Mouse (Mus musculus): ENCODE measurements around the gene Smcp. TPM values are rescaled to one million over a fixed set of nuclear protein-coding genes. Genes with fewer than 3 reads are reported as not detected.

Smcp gene
- polyA plus RNA-seq, 1 experiment, result not detected

GRCm38 (mm10) chr3:92568752-92569151 lies 20.0 kb downstream of the Smcp start:
- Histone ChIP-seq H3K4me1 (ENCODE audit: control insufficient read depth, insufficient read depth, low read length) (no peaks in the 10 kb centered on the region), H3K4me3 (ENCODE audit: insufficient read depth, low read depth, low read length) (no peak overlapping the region), H3K27ac (ENCODE audit: insufficient read depth, low read depth, low read length) (no peak overlapping the region)
- 96% methylated on average over 2 of the region's 2 CpGs for WGBS
- no peak for TF ChIP-seq CTCF (IDR thresholded peaks at IDR 0.05; ENCODE audit: insufficient read depth, low read depth, low read length)
- TF ChIP-seq POLR2A (IDR thresholded peaks at IDR 0.05; ENCODE audit: insufficient read depth, low read depth, low read length), result no peak

DNA sequence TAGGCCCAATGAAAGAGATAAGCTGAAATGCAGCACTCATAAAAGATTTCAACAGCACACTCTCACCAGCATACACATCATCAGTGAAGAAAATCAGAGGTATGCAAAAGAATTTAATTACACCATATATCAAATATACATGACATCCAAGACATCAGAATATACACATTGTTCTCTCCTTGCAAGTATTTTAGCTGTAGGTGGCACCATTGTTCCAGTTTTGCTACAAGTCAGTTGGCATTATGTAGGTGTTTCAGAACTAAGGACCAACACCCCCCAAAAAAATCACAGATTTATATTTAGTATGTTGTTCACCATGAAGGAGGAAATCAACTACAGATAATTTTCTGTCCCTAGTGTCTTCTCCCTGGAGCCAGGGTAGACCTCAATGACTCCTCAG lies 23.4 kb downstream of the Smcp start:
- Histone ChIP-seq H3K4me3 (ENCODE audit: insufficient read depth, low read depth, low read length) (no peak overlapping the region), H3K4me1 (ENCODE audit: control insufficient read depth, insufficient read depth, low read length) (no peaks in the 10 kb centered on the region), H3K27ac (ENCODE audit: insufficient read depth, low read depth, low read length) (no peak overlapping the region)
- TF ChIP-seq POLR2A (IDR thresholded peaks at IDR 0.05; ENCODE audit: insufficient read depth, low read depth, low read length), result no peak

DNA sequence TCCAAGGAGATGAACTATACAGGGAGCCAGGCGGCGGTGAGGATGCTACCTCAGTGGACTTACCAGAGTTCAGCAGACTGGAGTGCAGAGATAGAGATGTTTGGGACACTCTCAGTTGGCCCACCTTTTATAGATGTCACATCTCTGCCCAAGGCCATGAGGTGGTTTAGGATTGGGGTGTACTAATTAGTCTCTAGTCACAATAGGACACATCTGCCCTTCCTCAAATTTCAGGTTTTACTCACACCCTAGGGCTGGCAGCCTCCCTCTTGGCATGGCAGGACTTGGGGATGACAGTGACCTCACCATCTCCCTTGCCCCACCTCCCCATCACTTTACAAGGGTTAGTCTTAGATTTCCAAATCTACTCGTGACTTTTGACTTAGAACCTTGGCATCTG lies 54.4 kb downstream of the Smcp start, which contains the start of gene 2310046K23Rik:
Gene 2310046K23Rik (minus strand): TSS at position 101 of the 400 bp plus-strand sequence.
- no peak for TF ChIP-seq CTCF (IDR thresholded peaks at IDR 0.05; ENCODE audit: insufficient read depth, low read depth, low read length)
- no peak for TF ChIP-seq POLR2A (IDR thresholded peaks at IDR 0.05; ENCODE audit: insufficient read depth, low read depth, low read length)
- H3K27ac ChIP-seq (ENCODE audit: insufficient read depth, low read depth, low read length), result no peak within 1 kb of the TSS
- H3K4me1 ChIP-seq (ENCODE audit: control insufficient read depth, insufficient read depth, low read length), result no peaks in the 10 kb centered on the region
- no peak within 1 kb of the TSS for H3K4me3 ChIP-seq (ENCODE audit: insufficient read depth, low read depth, low read length)
- whole genome bisulfite sequencing, result 90% methylated on average over 3 of the region's 3 CpGs

Other genes with a start within 250 kb of the Smcp start
- not detected in 2 replicates for gene Sprr2d, start 249.9 kb downstream of the Smcp start, polyA plus RNA-seq (2012; ENCODE audit: insufficient read depth, insufficient read length, low replicate concordance, missing spikeins)
- not detected in 2 replicates for gene Sprr2e, start 236.9 kb downstream of the Smcp start, polyA plus RNA-seq (2012; ENCODE audit: insufficient read depth, insufficient read length, low replicate concordance, missing spikeins)
- not detected in 2 replicates for gene Sprr2f, start 223.8 kb downstream of the Smcp start, polyA plus RNA-seq (2012; ENCODE audit: insufficient read depth, insufficient read length, low replicate concordance, missing spikeins)
- not detected in 2 replicates for gene Sprr2h, start 203.3 kb downstream of the Smcp start, polyA plus RNA-seq (2012; ENCODE audit: insufficient read depth, insufficient read length, low replicate concordance, missing spikeins)
- not detected in 2 replicates for gene Sprr2i, start 181.0 kb downstream of the Smcp start, polyA plus RNA-seq (2012; ENCODE audit: insufficient read depth, insufficient read length, low replicate concordance, missing spikeins)
- gene Sprr2j-ps, start 170.9 kb downstream of the Smcp start, polyA plus RNA-seq (2012; ENCODE audit: insufficient read depth, insufficient read length, low replicate concordance, missing spikeins), result not detected in 2 replicates
- gene Gm9774, start 159.6 kb downstream of the Smcp start, polyA plus RNA-seq (2012; ENCODE audit: insufficient read depth, insufficient read length, low replicate concordance, missing spikeins), result not detected in 2 replicates
- not detected in 2 replicates for gene Sprr2k, start 156.4 kb downstream of the Smcp start, polyA plus RNA-seq (2012; ENCODE audit: insufficient read depth, insufficient read length, low replicate concordance, missing spikeins)
- not detected in 2 replicates for gene Sprr1b, start 150.2 kb downstream of the Smcp start, polyA plus RNA-seq (2012; ENCODE audit: insufficient read depth, insufficient read length, low replicate concordance, missing spikeins)
- gene Sprr3, start 130.3 kb downstream of the Smcp start, polyA plus RNA-seq (2012; ENCODE audit: insufficient read depth, insufficient read length, low replicate concordance, missing spikeins), result not detected in 2 replicates
- gene Sprr1a, start 103.1 kb downstream of the Smcp start, polyA plus RNA-seq (2012; ENCODE audit: insufficient read depth, insufficient read length, low replicate concordance, missing spikeins), result not detected in 2 replicates
- not detected in 2 replicates for gene Sprr4, start 88.5 kb downstream of the Smcp start, polyA plus RNA-seq (2012; ENCODE audit: insufficient read depth, insufficient read length, low replicate concordance, missing spikeins)
- gene 2310046K23Rik, start 54.5 kb downstream of the Smcp start, polyA plus RNA-seq (2012; ENCODE audit: insufficient read depth, insufficient read length, low replicate concordance, missing spikeins), result not detected in 2 replicates
- not detected in 2 replicates for gene Ivl, start 15.3 kb downstream of the Smcp start, polyA plus RNA-seq (2012; ENCODE audit: insufficient read depth, insufficient read length, low replicate concordance, missing spikeins)
- not detected in 2 replicates for gene 2210017I01Rik, start 18.5 kb upstream of the Smcp start, polyA plus RNA-seq (2012; ENCODE audit: insufficient read depth, insufficient read length, low replicate concordance, missing spikeins)
- gene Lce6a, start 32.7 kb upstream of the Smcp start, polyA plus RNA-seq (2012; ENCODE audit: insufficient read depth, insufficient read length, low replicate concordance, missing spikeins), result not detected in 2 replicates
- not detected in 2 replicates for gene Lce1a1, start 59.3 kb upstream of the Smcp start, polyA plus RNA-seq (2012; ENCODE audit: insufficient read depth, insufficient read length, low replicate concordance, missing spikeins)
- not detected in 2 replicates for gene Lce1b, start 67.9 kb upstream of the Smcp start, polyA plus RNA-seq (2012; ENCODE audit: insufficient read depth, insufficient read length, low replicate concordance, missing spikeins)
- not detected in 2 replicates for gene Lce1a2, start 81.3 kb upstream of the Smcp start, polyA plus RNA-seq (2012; ENCODE audit: insufficient read depth, insufficient read length, low replicate concordance, missing spikeins)
- not detected in 2 replicates for gene Lce1c, start 90.2 kb upstream of the Smcp start, polyA plus RNA-seq (2012; ENCODE audit: insufficient read depth, insufficient read length, low replicate concordance, missing spikeins)
- gene Lce1d, start 98.2 kb upstream of the Smcp start, polyA plus RNA-seq (2012; ENCODE audit: insufficient read depth, insufficient read length, low replicate concordance, missing spikeins), result not detected in 2 replicates
- not detected in 2 replicates for gene Lce1e, start 120.1 kb upstream of the Smcp start, polyA plus RNA-seq (2012; ENCODE audit: insufficient read depth, insufficient read length, low replicate concordance, missing spikeins)
- gene Lce1f, start 131.4 kb upstream of the Smcp start, polyA plus RNA-seq (2012; ENCODE audit: insufficient read depth, insufficient read length, low replicate concordance, missing spikeins), result not detected in 2 replicates
- gene Gm38119, start 150.1 kb upstream of the Smcp start, polyA plus RNA-seq (2012; ENCODE audit: insufficient read depth, insufficient read length, low replicate concordance, missing spikeins), result not detected in 2 replicates
- not detected in 2 replicates for gene Lce1g, start 163.3 kb upstream of the Smcp start, polyA plus RNA-seq (2012; ENCODE audit: insufficient read depth, insufficient read length, low replicate concordance, missing spikeins)
- gene Lce1h, start 176.1 kb upstream of the Smcp start, polyA plus RNA-seq (2012; ENCODE audit: insufficient read depth, insufficient read length, low replicate concordance, missing spikeins), result not detected in 2 replicates
- gene Lce1i, start 189.9 kb upstream of the Smcp start, polyA plus RNA-seq (2012; ENCODE audit: insufficient read depth, insufficient read length, low replicate concordance, missing spikeins), result not detected in 2 replicates
- gene Lce1j, start 201.5 kb upstream of the Smcp start, polyA plus RNA-seq (2012; ENCODE audit: insufficient read depth, insufficient read length, low replicate concordance, missing spikeins), result not detected in 2 replicates
- not detected in 2 replicates for gene Lce1k, start 218.9 kb upstream of the Smcp start, polyA plus RNA-seq (2012; ENCODE audit: insufficient read depth, insufficient read length, low replicate concordance, missing spikeins)
- gene Kprp, start 238.2 kb upstream of the Smcp start, polyA plus RNA-seq (2012; ENCODE audit: insufficient read depth, insufficient read length, low replicate concordance, missing spikeins), result not detected in 2 replicates